Mouse (Mus musculus) embryonic stem cell, embryonic (primary cell): ENCODE measurements around the gene Bysl.

Experiments used
- CTCF ChIA-PET, 4 experiments: fragments of 300-600 bp in 2 of 4; fragments of 350-600 bp in 2 of 4; sonication (Branson Sonifier 250); formaldehyde crosslinking; loops; one replicate each; lab custom pipeline; 2022; ENCODE audit warnings: inconsistent platforms in 2 of 4; lab: Charles Lee
- POLR2A ChIA-PET, 4 experiments: fragments of 300-600 bp in 2 of 4; fragments of 350-600 bp in 2 of 4; sonication (Branson Sonifier 250); formaldehyde crosslinking; loops; one replicate each; lab custom pipeline; 2022; ENCODE audit warnings: antibody characterized with exemption in 4 of 4, inconsistent platforms in 1 of 4; lab: Charles Lee

The Bysl gene

DNA sequence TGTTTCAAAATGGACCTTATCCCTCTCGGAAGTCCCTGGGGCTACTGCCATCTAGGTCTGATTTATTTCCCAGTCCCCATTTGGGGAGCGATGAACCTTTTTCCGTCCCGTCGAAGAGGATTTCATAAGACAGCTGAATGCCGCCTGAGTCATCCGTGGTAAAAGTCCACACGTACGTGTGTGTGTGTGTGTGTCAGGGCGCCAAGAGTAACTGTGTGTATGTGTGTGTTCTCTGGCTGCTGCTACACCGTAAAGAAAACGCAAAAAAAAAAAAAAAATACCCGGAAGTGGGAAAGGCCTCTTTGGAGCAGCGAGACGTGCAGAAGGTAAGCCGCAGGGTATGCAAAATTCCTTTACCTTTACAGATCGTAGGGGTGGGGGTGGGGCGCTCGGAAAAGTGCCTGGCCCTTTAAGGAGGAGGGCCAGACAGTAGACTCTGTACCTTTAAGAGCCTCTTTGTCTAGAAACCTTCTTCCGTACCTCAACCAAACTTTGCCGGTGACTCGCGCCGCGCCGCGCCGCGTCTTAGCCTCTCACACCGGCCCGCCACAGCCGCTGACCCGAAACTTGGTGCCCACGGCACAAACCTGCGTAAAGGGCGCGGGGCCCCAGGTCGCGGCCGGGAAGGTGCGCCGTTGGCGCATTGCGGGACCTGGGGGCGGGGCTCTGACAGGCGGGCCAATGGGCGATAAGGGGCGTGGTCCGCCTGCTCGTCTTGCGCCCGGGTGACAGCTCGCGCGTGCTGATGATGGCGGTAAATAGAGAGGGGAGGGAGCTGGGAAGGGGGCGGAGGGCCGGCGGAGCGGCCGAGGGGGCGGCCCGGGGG is 17.8 kb upstream of the Bysl start:
- ChIA-PET POLR2A (interaction anchor here (0.6 to 2.6 kb wide), 33 partner anchors 10 to 1778 kb away, joined by 3 to 12 read pairs (median 3); partner anchors contain the start of genes Taf8 (in 3 of the 4), Gm21981 (in 1 of the 4), Prickle4 (in 1 of the 4) and Tomm6 (in 1 of the 4)), CTCF (interaction anchor here (0.5 to 2.7 kb wide), 24 partner anchors 10 to 1476 kb away, joined by 3 to 11 read pairs (median 3); partner anchors contain the start of genes Bysl (in 1 of the 4), Frs3 (in 1 of the 4), Gm20517 (in 1 of the 4) and Mad2l1bp (in 1 of the 4))

DNA sequence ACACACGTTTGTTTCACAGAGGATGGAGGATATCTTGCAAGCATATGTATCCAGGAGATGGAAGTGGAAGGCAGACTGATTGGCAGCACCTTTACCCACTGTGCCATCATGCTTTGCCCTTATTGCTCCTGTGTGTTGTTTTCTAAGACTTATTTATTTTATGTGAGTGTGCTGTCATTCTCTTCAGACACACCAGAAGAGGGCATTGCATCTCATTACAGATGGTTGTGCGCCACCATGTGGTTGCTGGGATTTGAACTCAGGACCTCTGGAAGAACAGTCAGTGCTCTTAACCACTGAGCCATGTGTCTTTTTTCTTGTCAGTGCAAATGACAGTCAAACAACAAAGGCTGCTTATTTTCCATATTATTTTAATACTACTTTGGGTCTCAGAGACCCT is 16.5 kb upstream of the Bysl start:
- POLR2A ChIA-PET: interaction anchor here in 2 of 4 experiments (0.8 to 2.0 kb wide), 4 partner anchors 19 to 116 kb away, joined by 3 to 7 read pairs (median 6); no protein-coding TSS in a partner anchor
- CTCF ChIA-PET: interaction anchor here in 1 of 4 experiments (1.1 kb wide), 1 partner anchor 122 kb away, joined by 3 read pairs; no protein-coding TSS in a partner anchor

DNA sequence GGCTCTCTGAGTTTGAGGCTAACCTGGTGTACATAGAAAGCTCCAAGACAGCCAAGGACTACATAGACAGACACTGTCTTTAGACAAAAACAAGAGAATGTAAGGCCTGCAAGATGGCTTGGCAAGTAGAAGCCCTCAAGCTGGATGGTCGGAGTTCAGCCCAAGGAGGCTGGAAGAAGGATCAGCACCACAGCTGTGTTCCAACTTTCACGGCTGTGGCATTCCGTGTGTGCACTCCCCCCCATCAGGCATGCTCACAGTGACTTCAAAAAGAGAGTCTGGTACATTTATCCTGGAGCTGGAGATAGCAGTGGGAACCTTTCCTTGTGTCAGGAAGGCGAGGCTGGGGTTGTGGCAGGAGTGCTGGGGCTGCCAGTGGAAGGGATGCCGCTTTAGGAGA is 14.7 kb upstream of the Bysl start:
- CTCF ChIA-PET: interaction anchor here in 2 of 4 experiments (0.5 to 2.5 kb wide), 5 partner anchors 13 to 475 kb away, joined by 3 to 6 read pairs (median 4); no protein-coding TSS in a partner anchor
- POLR2A ChIA-PET: interaction anchor here in 2 of 4 experiments (0.6 to 1.5 kb wide), 2 partner anchors 13 to 1343 kb away, joined by 5 read pairs; partner anchors contain the start of gene Tjap1 (in 1 of the 2)

DNA sequence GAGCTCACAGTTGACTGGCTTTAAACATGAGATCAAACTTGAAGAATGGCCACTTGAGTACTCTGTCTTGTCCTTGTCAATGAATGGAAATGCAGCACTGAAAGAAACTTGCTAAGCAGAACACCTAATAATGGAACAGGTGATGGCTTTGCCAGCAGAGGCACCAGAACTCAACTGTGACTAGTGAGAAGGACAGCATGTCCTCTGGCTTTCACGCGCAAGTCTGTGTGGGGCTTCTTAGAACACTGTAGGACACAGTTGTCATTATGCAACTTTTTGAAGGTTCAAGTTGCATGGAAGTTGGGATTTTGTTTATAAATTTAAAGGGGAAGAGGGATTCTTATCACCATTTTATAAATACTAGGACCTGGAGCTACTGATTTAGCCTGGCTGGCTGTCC is 13.8 kb upstream of the Bysl start:
- CTCF ChIA-PET: interaction anchor here in 3 of 4 experiments (0.6 to 2.5 kb wide), 12 partner anchors 14 to 818 kb away, joined by 3 to 7 read pairs (median 4); no protein-coding TSS in a partner anchor

DNA sequence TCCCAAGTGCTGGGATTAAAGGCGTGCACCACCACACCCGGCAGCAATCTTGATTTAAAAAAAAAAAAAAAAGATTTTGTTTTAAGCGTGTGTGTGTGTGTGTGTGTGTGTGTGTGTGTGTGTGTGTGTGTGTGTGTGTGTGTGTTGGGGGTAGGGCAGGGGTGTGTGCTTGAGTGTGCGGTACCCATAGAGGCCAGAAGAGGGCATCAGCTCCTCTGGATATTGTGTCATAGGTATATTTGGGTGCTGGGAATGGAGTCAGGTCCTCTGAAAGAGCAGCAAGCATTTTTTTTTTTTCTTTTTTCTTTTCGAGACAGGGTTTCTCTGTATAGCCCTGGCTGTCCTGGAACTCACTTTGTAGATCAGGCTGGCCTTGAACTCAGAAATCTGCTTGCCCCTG is 13.3 kb upstream of the Bysl start:
- CTCF ChIA-PET: interaction anchor here (0.5 to 2.5 kb wide), 37 partner anchors 9 to 1405 kb away, joined by 3 to 14 read pairs (median 4); partner anchors contain the start of genes Bysl (in 1 of the 4), Gm20517 (in 1 of the 4) and Med20 (in 1 of the 4)
- POLR2A ChIA-PET: interaction anchor here (0.5 to 1.5 kb wide), 23 partner anchors 9 to 152 kb away, joined by 3 to 9 read pairs (median 3); no protein-coding TSS in a partner anchor

More for the DNA sequence above, 13.8 kb upstream of the Bysl start:
- POLR2A ChIA-PET: interaction anchor here in 3 of 4 experiments (0.5 to 1.5 kb wide), 9 partner anchors 10 to 115 kb away, joined by 3 to 14 read pairs (median 4); no protein-coding TSS in a partner anchor

DNA sequence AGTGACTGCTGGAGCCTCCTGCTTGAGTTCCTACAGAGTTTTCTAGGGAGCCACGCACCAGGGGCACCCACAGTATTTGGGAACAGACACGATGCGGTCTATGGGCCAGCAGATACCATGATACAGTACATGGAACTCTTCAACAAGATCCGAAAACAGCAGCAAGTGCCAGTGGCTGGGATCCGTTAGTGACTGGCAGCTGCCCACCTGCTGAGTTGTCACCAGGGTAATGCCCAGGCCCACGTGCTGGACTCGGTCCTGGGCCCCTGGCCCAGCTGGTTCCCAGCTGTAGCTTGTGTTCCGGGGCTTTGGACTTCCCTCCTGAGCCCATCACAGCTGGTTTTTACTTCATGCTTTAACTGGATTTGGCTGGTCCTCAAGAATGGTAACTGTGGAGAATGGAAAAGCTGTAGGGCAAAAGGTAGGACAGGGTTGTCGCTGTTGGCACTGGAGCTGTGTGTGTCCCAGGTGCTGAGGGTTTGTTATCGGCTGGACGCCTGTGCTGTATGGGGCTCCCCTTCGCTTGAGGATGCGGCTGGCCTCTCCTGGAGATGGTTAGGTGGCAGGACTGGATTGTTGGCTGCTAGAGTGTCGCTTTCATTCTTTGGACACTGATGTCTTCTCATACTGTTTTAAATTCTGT is 11.7 kb upstream of the Bysl start:
- POLR2A ChIA-PET: interaction anchor here in 3 of 4 experiments (0.8 to 1.4 kb wide), 7 partner anchors 11 to 121 kb away, joined by 3 to 4 read pairs (median 3); partner anchors contain the start of genes Bysl (in 1 of the 3), Frs3 (in 1 of the 3), Gm20517 (in 1 of the 3) and Med20 (in 1 of the 3)
- CTCF ChIA-PET: interaction anchor here in 1 of 4 experiments (0.9 kb wide), 1 partner anchor 25 kb away, joined by 3 read pairs; no protein-coding TSS in a partner anchor

DNA sequence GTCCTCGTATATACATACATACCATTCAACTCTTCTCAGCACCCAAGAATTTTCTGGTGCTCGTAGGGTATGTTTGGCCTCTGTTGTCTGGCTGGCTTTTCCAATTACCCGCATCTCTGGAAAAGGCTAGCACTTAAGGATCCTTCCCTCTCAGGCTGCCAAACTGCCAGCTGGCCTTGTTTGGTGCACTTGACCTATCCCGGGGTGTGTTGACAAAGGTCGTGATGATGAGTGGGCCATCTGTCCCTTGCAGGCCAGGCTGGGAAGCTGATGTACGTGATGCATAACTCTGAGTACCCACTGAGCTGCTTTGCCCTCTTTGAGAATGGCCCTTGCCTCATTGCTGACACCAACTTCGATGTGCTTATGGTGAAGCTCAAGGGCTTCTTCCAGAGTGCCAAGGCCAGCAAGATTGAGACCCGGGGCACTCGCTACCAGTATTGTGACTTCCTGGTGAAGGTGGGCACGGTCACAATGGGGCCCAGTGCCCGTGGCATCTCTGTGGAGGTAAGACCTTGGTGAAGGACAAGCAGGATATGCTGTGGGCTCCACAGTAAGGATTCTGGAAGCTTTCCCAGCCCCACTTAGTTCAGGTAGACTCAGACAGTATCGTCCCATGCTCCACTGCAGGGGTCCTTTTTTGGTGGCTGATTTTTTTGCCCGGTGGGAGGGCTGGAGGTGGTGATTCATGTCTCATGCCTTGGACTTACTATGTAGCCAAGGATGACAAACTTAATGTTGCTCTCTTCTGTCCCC is 7.4 kb upstream of the Bysl start:
- CTCF ChIA-PET: interaction anchor here in 3 of 4 experiments (0.6 to 0.7 kb wide), 4 partner anchors 11 to 1893 kb away, joined by 3 to 5 read pairs (median 4); no protein-coding TSS in a partner anchor
- POLR2A ChIA-PET: interaction anchor here in 2 of 4 experiments (0.6 to 1.2 kb wide), 4 partner anchors 91 to 1013 kb away, joined by 3 to 5 read pairs (median 4); no protein-coding TSS in a partner anchor

DNA sequence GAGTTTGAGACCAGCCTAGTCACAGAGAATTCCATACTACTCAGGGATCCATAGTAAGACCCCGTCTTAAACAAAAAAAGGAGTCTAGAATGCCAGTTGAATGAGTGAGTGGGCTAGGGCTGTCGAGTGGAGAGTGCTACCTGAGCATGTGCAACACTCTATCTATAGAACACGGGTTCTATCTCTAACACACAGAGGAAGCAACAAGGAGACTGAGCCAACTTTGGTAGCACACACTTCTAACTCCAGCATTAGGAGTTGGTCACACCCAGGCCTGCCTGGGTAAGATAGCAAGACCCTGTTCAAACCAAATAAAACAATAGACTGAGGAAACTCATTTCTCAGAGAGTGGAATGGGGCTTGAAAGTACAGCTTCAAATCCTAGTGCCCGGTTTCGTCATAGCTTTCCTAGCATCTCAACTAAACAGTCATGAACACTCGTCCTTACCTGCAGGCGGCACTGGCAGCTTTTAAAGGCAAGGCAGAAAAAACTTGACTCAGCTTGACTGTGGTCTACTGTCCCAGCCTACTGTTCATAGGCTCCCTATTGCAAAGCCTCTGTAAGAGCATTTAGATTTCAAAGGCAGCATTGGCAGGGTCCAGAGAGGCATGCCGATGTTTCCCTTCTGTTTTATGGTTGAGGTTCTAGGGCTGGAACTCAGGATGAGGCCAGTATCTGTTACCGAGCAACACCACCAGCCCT is 6.5 kb upstream of the Bysl start:
- CTCF ChIA-PET: interaction anchor here in 1 of 4 experiments (1.0 kb wide), 1 partner anchor 29 kb away, joined by 3 read pairs; no protein-coding TSS in a partner anchor
- POLR2A ChIA-PET: interaction anchor here in 3 of 4 experiments (0.5 to 1.2 kb wide), 3 partner anchors 90 to 393 kb away, joined by 3 to 6 read pairs (median 4); no protein-coding TSS in a partner anchor

DNA sequence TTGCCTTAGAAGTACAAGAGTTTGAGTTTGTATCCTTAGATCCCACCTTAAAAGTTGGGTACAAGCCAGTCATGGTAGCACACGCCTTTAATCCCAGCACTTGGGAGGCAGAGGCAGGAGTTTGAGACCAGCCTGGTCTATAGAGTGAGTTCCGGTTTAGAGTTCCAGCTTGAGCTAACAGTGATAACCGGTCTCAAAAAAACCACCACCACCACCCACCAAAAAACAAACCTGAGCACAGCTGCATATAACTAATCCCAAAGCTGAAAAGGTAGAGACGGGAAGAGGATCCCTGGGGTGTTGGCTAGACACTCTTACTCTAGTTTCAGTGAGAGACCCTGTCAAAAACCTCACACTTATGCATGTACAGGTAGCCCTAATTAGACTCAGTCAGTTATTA is 5.4 kb upstream of the Bysl start:
- POLR2A ChIA-PET: interaction anchor here in 1 of 4 experiments (0.6 kb wide), 1 partner anchor 12 kb away, joined by 3 read pairs; no protein-coding TSS in a partner anchor

DNA sequence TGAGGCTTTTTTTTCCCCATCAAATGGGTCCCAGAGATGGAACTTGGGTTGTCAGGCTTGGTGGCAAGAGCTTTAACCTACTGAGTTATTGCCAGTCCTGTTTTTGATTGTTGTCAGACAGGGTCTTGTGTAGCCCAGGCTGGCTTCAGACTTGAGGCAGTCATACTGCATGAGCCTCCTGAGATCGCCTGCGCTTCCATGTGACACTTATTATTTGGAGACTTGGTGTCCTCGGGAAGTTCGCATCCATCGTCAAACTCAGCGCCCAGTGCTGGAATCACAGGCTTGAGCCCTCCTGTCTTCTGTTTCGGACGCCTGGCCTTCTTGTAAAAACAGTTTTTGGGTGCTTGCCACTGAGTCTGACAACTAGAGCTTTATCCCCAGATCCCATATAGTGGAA is 4.8 kb upstream of the Bysl start:
- CTCF ChIA-PET: interaction anchor here in 2 of 4 experiments (0.8 kb wide), 2 partner anchors 115 to 134 kb away, joined by 3 to 5 read pairs; no protein-coding TSS in a partner anchor

More for the DNA sequence above, 5.4 kb upstream of the Bysl start:
- CTCF ChIA-PET: interaction anchor here in 1 of 4 experiments (0.8 kb wide), 1 partner anchor 114 kb away, joined by 5 read pairs; no protein-coding TSS in a partner anchor

DNA sequence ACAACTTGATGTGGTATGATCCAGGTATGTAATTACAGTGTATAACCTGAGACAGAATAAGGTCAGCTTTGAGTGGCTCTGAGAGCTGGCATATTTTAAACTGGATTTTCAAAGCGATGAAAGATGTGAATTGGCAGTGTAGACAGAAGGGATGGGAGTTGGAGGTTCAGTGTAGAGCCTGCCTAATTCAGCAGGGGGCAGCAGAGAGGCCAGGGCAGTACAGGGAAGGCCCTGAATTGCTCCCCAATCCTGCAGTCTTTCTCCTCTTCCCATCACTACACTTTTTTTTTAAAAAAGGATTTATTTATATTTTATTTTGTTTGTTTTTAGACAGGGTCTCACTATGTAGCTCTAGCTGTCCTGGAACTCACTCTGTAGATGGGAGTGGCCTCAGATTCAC is 2.7 kb upstream of the Bysl start:
- POLR2A ChIA-PET: interaction anchor here in 2 of 4 experiments (0.6 to 1.6 kb wide), 5 partner anchors 18 to 103 kb away, joined by 3 read pairs; no protein-coding TSS in a partner anchor
- CTCF ChIA-PET: interaction anchor here in 2 of 4 experiments (1.0 to 2.0 kb wide), 3 partner anchors 12 to 139 kb away, joined by 3 to 5 read pairs (median 4); no protein-coding TSS in a partner anchor

More for the DNA sequence above, 4.8 kb upstream of the Bysl start:
- POLR2A ChIA-PET: interaction anchor here in 1 of 4 experiments (1.0 kb wide), 1 partner anchor 16 kb away, joined by 3 read pairs; no protein-coding TSS in a partner anchor

DNA sequence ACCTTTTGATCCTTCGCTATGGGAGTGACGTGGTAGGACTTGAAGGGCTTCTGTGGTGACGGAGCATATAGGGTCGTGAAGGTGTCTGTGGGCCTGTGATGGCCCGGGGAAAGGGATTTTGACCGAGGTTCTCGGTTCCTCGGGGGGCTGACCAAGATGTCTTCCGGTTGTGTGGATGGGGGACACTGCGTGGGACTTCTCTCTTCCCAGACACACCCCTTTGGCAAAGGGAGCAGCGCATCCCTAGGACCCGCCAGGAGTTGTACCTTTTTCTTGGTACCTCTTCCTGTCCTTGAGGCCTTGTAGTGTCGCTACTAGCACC is 330 bp upstream of the Bysl start:
- CTCF ChIA-PET: interaction anchor here (0.6 to 1.9 kb wide), 12 partner anchors 9 to 100 kb away, joined by 3 to 13 read pairs (median 3); no protein-coding TSS in a partner anchor
- POLR2A ChIA-PET: interaction anchor here in 3 of 4 experiments (0.7 to 4.6 kb wide), 10 partner anchors 11 to 103 kb away, joined by 3 to 49 read pairs (median 7); no protein-coding TSS in a partner anchor

DNA sequence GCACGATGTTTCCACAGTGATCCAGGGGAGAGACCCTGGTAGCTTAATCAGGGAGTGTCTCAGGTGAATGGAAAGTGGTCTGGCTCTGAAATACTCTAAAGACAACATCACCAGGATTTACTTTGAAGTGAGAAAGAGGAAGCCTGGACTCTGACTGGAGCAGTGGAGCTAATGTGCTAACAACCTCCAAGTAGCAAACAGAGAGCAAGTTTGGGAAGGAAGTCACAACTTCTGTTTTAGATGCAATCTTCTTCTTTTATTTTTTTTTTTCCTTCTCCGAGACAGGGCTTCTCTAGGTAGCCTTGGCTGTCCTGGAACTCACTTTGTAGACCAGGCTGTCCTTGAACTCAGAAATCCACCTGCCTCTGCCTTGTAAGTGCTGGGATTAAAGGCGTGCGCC is 2.1 kb downstream of the Bysl start:
- ChIA-PET CTCF (interaction anchor here in 2 of 4 experiments (1.1 to 2.4 kb wide), 4 partner anchors 11 to 98 kb away, joined by 3 to 14 read pairs (median 7); no protein-coding TSS in a partner anchor), POLR2A (interaction anchor here in 3 of 4 experiments (0.5 to 4.6 kb wide), 15 partner anchors 9 to 129 kb away, joined by 3 to 49 read pairs (median 4); partner anchors contain the start of gene Taf8 (in 1 of the 3))

DNA sequence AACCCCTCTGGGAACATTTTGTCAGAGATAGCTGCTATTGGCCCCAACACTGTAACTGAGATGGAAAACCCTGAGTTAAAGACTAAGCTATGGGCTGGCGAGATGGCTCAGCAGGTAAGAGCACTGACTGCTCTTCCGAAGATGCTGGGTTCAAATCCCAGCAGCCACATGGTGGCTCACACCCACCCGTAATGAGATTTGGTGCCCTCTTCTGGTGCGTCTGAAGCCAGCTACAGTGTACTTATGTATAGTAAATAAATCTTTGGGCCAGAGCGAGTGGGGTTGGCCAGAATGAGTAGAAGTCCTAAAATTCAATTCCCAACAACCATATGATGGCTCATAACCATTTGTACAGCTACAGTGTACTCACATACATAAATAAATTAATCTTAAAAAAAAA is 5.1 kb downstream of the Bysl start:
- ChIA-PET POLR2A (interaction anchor here in 3 of 4 experiments (0.7 to 3.7 kb wide), 12 partner anchors 8 to 101 kb away, joined by 3 to 20 read pairs (median 4); partner anchors contain the start of gene Ccnd3 (in 1 of the 3)), CTCF (interaction anchor here in 3 of 4 experiments (0.6 to 1.3 kb wide), 16 partner anchors 8 to 221 kb away, joined by 3 to 13 read pairs (median 3); partner anchors contain the start of genes Guca1b (in 1 of the 3) and Taf8 (in 1 of the 3))

DNA sequence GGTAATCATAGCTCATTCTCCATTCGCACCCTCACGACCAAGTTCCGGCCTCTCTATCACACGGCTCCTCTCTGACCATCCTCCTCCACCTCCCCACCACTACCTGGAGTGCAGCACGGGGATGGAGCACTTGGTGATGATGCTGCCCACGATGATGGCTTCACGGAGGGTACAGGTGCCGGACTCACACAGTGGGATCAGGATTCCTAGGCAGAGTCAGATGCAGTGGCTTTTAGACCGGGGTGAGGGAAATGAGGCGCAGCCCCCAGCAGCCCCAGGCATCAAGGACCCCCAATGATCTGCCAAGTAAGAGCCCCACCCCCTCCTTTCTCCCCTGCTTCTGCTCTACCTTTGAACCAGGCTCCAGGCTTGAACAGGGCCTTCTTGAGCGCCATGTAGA is 9.0 kb downstream of the Bysl start:
- ChIA-PET CTCF (interaction anchor here in 3 of 4 experiments (0.5 to 2.0 kb wide), 7 partner anchors 8 to 922 kb away, joined by 3 to 7 read pairs (median 5); partner anchors contain the start of genes Bysl (in 1 of the 3), Gm20517 (in 1 of the 3), Klhdc3 (in 1 of the 3) and Med20 (in 1 of the 3)), POLR2A (interaction anchor here in 3 of 4 experiments (0.6 to 5.8 kb wide), 13 partner anchors 7 to 464 kb away, joined by 3 to 50 read pairs (median 5); partner anchors contain the start of genes Bysl (in 2 of the 3), Gm20517 (in 2 of the 3) and Med20 (in 2 of the 3))
